Mouse (Mus musculus): ENCODE data around the gene Ankrd10.

GRCm38 (mm10) chr8:11574911-11575603, 60.5 kb downstream of the Ankrd10 start:
- TF ChIP-seq CTCF (IDR thresholded peaks at IDR 0.05; ENCODE audit: low read depth, low read length) (no peak), POLR2A (IDR thresholded peaks at IDR 0.05; ENCODE audit: extremely low read depth, insufficient read depth, low read length) (no peak)

All from liver, adult 2 months (tissue).